Mouse (Mus musculus) kidney, adult 11 months (tissue): Measurements from ENCODE around the gene Elk3.

ENCODE experiments used
- DNase-seq: peaks from one replicate; pipeline ENCODE4 v3.0.0; 2022

Elk3 gene

GRCm38 (mm10) chr10:93265833-93266232 is 45.1 kb downstream of the Elk3 start:
- DNase-seq = no peak

GRCm38 (mm10) chr10:93264001-93264400 is 46.9 kb downstream of the Elk3 start:
- no peak for DNase-seq

GRCm38 (mm10) chr10:93263431-93263830 is 47.5 kb downstream of the Elk3 start:
- no peak for DNase-seq

- DNase-seq = peak; percentile 44
Measured at GRCm38 (mm10) chr10:93261981-93262499, 48.9 kb downstream of the Elk3 start.

GRCm38 (mm10) chr10:93261132-93261980 is 49.6 kb downstream of the Elk3 start:
- peak; percentile 56 for DNase-seq

DNA sequence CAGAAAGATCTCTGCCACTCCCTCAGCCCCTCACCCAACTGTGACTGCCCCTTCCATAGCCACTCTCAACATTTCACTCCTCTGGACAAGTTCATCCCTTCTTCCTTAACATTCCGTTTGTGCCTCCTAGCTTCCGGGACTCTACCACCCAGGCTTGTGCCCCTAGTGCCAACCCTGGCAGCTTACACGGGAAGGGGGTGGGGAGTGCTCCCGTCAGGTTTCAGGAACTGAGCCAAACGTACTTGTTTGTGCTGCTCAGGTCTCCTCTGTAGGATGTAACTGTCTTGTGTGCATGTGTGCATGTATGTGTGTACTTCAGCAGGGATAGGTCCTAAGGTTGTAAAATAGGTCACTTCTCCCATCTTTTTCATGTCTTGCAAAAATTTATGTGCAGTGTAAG is 51.1 kb downstream of the Elk3 start:
- no peak for DNase-seq

GRCm38 (mm10) chr10:93255294-93255693 is 55.6 kb downstream of the Elk3 start:
- DNase-seq = no peak

DNA sequence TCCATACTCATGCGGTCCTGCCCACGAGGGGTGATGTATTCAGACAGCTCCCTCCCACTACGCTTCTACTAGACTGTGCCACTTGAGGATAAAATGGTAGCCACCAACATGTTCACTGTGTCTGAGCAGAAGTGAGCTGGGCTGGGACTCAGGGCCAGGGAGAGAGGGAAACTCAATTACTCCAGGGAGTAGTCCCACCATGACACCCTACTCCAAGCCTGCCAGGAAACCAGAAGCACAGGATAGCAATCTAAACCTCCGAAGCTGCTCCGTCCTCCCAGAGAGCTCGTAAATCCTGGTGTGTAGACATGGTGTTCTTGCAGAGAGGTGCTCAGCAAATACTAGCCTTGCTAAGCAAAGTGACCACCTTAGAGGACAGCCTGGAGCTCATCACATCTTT is 57.8 kb downstream of the Elk3 start:
- DNase-seq = no peak

DNA sequence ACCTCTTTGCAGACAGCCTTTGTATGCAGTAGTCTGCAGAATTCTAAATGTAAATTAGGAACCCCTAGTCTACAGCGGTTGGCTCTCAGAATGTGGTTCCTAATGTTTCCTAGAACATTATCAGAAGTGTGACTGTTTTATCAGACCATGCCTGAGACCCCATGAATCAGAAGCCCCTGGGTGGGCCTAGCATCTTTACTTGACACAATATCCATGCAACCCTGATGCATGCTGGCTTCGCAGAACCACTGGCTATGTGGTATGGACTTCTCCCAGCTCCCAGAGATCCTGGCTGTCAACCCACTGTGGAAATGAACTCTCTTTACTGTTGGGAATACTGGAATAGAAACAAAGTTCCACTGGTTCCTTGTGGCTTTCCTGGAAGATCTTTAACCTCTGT is 58.3 kb downstream of the Elk3 start:
- no peak for DNase-seq

- no peak for DNase-seq
Measured at GRCm38 (mm10) chr10:93251426-93251825, 59.5 kb downstream of the Elk3 start.

GRCm38 (mm10) chr10:93250436-93251317 is 60.3 kb downstream of the Elk3 start:
- no peak for DNase-seq

- DNase-seq = no peak
Measured at GRCm38 (mm10) chr10:93249901-93250300, 61.0 kb downstream of the Elk3 start.

GRCm38 (mm10) chr10:93248416-93248815 is 62.5 kb downstream of the Elk3 start:
- no peak for DNase-seq

DNA sequence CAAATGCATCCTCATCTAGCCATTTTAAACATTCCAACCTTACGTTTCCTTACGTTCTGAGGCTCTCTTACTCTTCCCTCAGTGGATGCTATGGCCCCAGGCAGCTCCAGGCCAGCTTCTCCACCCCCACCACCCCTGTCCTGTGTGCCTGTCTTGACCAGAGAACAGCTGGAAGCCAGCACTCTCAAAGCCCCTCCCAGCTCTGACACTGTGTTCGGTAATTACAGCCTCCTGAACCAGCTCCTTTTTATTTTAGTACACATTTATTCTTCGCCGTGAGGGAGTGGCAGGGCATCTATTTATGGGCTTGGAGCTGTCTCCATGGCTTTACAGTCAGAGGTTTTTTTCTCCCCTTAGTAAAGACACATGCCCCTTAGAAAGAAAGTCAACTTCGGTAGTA is 63.0 kb downstream of the Elk3 start:
- no peak for DNase-seq

DNA sequence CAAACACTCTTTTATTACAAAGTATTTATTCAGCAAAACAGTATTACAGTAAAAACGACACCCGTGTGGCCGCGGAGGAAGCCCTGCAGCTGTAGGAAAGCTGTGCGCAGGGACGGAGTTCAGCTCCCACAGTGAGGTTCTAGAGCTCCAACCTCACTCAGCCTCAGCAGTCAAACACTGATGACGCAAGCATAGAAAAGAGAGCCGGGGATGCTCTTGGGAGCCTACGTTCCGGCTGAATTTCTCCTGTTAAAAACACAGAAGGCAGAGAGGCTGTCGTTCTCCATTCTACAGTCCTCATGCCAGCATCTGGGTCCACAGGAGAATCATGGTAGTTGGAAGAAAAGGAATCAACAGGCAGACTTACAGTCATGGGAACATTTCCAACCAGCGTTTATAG is 63.5 kb downstream of the Elk3 start:
- DNase-seq = no peak

- DNase-seq = no peak
Measured at GRCm38 (mm10) chr10:93246185-93246920, 64.6 kb downstream of the Elk3 start.

- DNase-seq = no peak
Measured at GRCm38 (mm10) chr10:93244209-93244705, 66.7 kb downstream of the Elk3 start.

- DNase-seq = no peak
Measured at GRCm38 (mm10) chr10:93242861-93243260, 68.1 kb downstream of the Elk3 start.

DNA sequence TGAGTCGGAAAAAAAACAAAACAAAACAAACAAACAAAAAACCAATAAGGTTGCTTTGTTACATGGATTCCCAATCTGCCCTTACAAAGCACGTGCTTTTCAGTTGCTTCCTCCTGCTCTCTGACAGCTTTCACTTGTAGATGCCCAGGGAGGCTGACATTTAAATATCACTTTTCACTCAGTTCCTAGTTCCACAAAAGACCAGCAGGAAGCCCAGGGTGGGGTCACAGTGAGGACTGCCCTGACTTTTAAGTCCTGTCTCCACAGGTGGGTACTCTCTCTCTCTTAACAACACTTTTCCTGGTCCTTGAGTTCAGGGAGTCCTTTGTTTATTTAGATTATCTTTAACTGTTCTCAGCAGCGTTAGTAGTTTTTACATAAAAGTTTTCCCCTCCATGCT is 68.7 kb downstream of the Elk3 start:
- DNase-seq = no peak

DNA sequence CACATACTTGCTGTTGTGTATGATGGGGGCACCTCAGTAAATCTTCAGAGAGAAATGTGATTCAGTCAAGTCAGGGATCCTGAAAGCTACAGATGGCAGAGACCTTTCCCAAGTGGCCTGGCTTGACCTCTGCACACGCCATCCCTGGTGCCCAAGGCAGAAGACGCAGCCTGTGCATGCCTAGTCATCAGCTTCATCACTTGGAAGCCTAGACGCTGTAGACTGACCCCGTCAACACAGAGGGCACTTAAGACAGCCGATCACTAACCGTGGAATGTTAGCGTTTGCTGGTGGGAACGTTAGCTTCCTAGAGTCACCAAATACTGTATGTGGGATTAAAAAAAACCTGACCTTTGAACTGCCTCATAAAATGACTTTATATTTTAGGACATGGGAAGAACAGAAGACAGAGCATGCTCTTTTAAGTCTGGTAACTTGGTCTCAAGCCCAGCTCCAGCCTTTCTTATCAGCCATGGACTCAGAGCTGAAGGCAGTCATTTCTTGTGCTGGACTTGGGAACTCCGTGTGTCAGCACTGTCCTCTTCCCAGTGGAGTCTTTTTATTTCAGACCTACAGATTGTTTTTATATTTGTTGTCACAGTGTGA is 71.6 kb downstream of the Elk3 start:
- no peak for DNase-seq

DNA sequence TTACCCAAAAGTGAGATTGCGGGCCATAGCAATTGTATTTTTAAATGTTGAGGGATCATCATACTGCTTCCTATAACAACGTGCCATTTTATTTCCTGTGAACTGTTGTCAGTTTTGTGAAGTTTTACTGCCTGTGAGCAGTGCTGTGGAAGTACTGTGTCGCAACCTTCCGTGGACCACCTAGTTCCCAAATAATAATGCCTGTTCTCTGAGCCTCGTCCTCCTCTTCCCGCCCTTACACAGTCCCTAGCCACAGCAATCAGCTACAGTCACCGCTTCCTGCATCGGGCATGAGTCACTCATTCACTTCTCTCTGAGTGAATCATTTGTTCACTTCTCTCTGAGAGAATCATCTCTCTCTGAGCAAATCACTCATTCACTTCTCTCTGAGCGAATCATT is 76.2 kb downstream of the Elk3 start:
- no peak for DNase-seq

DNA sequence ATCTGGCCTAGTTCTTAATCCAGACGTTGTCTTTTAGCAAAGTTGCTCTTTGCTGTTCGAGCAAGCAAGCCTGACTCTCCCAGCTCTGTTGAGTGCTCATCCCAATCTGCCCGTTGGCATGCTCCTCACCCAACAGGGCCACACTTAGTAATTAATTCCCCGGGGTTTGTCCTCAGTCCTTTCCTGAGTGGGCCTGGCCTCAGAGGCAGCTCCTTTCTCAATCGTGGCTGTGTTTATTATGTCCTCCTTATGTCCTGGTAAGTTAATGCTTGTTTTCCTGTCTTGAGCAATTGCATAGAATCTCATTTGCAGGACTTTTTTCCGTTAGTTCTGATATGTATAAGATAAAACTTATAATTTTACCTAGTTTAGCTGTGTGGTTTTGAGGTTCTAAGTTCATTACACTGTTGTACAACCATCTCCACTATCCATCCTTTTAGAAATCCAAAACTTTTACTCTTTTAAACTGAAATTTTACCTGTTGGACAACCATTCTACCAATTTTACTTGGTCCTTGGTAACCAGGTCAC is 77.2 kb downstream of the Elk3 start:
- DNase-seq = no peak
